9 mouse cellular contexts compared by ENCODE assay signal in the genomic region with DNA sequence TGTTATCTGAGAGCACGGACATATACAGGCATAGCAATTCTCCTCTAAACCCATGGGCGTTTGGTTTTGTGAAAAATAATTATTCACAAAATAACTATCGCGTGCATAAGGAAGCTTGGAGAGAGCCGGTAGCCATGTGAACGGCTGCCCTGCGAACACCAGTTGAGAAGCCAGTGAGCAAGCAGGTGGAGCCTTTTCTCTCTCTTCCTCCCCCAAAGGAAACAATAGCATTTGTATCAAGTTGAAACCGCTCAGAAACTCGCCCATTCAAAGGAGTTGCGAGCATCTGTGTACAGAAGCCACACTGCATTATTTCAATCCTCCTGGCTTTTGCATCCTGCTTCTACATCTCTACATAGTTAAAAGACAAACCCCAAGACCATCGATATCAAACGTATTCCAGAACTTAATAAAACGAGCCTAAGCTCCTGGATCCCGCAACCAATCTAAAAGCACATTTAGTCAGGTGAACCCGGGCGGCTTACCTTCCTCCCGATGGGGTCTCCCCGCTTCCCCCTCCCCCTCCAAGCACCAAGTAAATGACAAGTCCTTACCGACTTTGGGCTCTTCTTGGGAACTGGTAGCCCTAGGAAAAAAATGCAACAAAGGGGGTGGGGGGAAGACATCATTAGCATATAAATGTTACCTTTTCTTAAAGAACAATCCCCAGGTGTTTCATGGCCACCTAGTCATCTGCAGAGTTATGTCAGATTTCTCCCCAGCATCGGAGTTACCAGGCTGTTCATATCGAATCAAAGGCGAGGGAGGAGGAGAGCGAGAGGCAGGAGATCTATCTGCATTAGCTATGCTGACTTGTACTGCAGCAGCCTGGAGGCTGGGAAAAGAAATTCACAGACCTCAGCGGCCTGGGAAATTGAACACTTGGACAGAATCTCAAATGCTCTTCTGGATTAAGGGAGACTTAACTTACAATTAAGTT.
DNase-seq lines count a peak whose midpoint lies in the region; ATAC-seq lines count a peak whose summit lies in the region.
"Had no signal": no experiment of that assay in that cellular context is flagged by ENCODE, and none has a peak within 500 bp of the region (broad histone marks: within the 10 kb centered on the region; RNA-seq: fewer than 3 reads in every experiment).

No protein-coding gene starts in this region.

- 8% methylated on average over 24 of the region's 24 CpGs for WGBS in kidney, embryonic 16.5 days
- WGBS in hindbrain, embryonic 14.5 days, result 6% methylated on average over 24 of the region's 24 CpGs
- WGBS in neural tube, embryonic 11.5 days, result 11% methylated on average over 24 of the region's 24 CpGs

- H3K27me3 ChIP-seq in kidney, embryonic 16.5 days (ENCODE audit: insufficient read depth, low read length), result no peaks in the 10 kb centered on the region
- H3K27me3 ChIP-seq in hindbrain, embryonic 14.5 days (ENCODE audit: control insufficient read depth, insufficient read depth, low read length), result no peaks in the 10 kb centered on the region
- H3K27me3 ChIP-seq in neural tube, embryonic 11.5 days (ENCODE audit: control insufficient read depth, insufficient read depth, low read length), result 0 out of 2 replicates have a peak, but pooled peaks cover 2% of the 10 kb centered on the region
- H3K27me3 ChIP-seq: Patski had no signal

- no peaks in the 10 kb centered on the region for H3K36me3 ChIP-seq in kidney, embryonic 16.5 days (ENCODE audit: insufficient read depth, low read length)
- no peaks in the 10 kb centered on the region for H3K36me3 ChIP-seq in hindbrain, embryonic 14.5 days (replicated peaks; ENCODE audit: control insufficient read depth, insufficient read depth)
- no peaks in the 10 kb centered on the region for H3K36me3 ChIP-seq in neural tube, embryonic 11.5 days (ENCODE audit: control insufficient read depth, insufficient read depth, low read length)

- H3K4me3 ChIP-seq in kidney, embryonic 16.5 days (ENCODE audit: low read length), result peak overlapping the region; percentile 31
- peak overlapping the region; percentile 33 for H3K4me3 ChIP-seq in hindbrain, embryonic 14.5 days (replicated peaks; ENCODE audit: low read length)
- H3K4me3 ChIP-seq in neural tube, embryonic 11.5 days (ENCODE audit: low read depth, low read length), result peak overlapping the region; percentile 10; the same call in 1 of the 2 replicates

- ATAC-seq in kidney, embryonic 16.5 days (ENCODE audit: low FRiP score, low TSS enrichment), result no peak
- ATAC-seq in hindbrain, embryonic 14.5 days (ENCODE audit: low FRiP score), result peak; percentile 65; the same call in 1 of the 2 replicates
- ATAC-seq in neural tube, embryonic 11.5 days (ENCODE audit: insufficient read depth, low FRiP score, low TSS enrichment), result no peak
- ATAC-seq: Patski had no signal

- H3K9me3 ChIP-seq in kidney, embryonic 16.5 days (ENCODE audit: low read length), result no peaks in the 10 kb centered on the region
- H3K9me3 ChIP-seq in hindbrain, embryonic 14.5 days (ENCODE audit: control insufficient read depth, low read length), result no peaks in the 10 kb centered on the region
- H3K9me3 ChIP-seq in neural tube, embryonic 11.5 days (ENCODE audit: control insufficient read depth, low read length), result no peaks in the 10 kb centered on the region

- peak overlapping the region; percentile 52 for H3K4me2 ChIP-seq in kidney, embryonic 16.5 days (replicated peaks; ENCODE audit: low read depth, low read length)
- peak overlapping the region; percentile 61 for H3K4me2 ChIP-seq in hindbrain, embryonic 14.5 days (replicated peaks)
- peak overlapping the region; percentile 33 for H3K4me2 ChIP-seq in neural tube, embryonic 11.5 days (ENCODE audit: low read depth)

- H3K27ac ChIP-seq in kidney, embryonic 16.5 days (ENCODE audit: low read length), result no peak overlapping the region
- peak overlapping the region; percentile 77 for H3K27ac ChIP-seq in hindbrain, embryonic 14.5 days
- H3K27ac ChIP-seq in neural tube, embryonic 11.5 days (ENCODE audit: low read depth, low read length), result no peak overlapping the region

- no peak for DNase-seq in kidney, postnatal 14 days
- peak; percentile 58 for DNase-seq in embryo, embryonic 10.5 days (ENCODE audit: low spot score)
- peak; percentile 54 for DNase-seq in hindbrain, embryonic 14.5 days (ENCODE audit: low spot score)
- DNase-seq in neural tube, embryonic 11.5 days (ENCODE audit: low spot score), result peak; percentile 28
- DNase-seq in adrenal gland, adult (ENCODE audit: inconsistent age in 2 of 2, low spot score in 1 of 2), result no peak
- no peak for DNase-seq in yolk sac, embryonic 10.5 days (ENCODE audit: low spot score)
- DNase-seq in spleen, postnatal 36 days (ENCODE audit: low spot score in 2 of 2), result no peak

- H3K9ac ChIP-seq in kidney, embryonic 16.5 days (replicated peaks; ENCODE audit: low read length), result peak overlapping the region; percentile 33; the same call in 1 of the 2 replicates
- peak overlapping the region; percentile 60 for H3K9ac ChIP-seq in hindbrain, embryonic 14.5 days
- H3K9ac ChIP-seq in neural tube, embryonic 11.5 days (ENCODE audit: low read length), result no peak overlapping the region

- H3K4me1 ChIP-seq in kidney, embryonic 16.5 days (ENCODE audit: insufficient read depth, low read length), result peaks cover 32% of the 10 kb centered on the region
- H3K4me1 ChIP-seq in hindbrain, embryonic 14.5 days (replicated peaks; ENCODE audit: control insufficient read depth, insufficient read depth, low read length), result peaks cover 45% of the 10 kb centered on the region
- peaks cover 24% of the 10 kb centered on the region; the same call in 1 of the 2 replicates for H3K4me1 ChIP-seq in neural tube, embryonic 11.5 days (ENCODE audit: control insufficient read depth, insufficient read depth, low read length)

Comparison
In these comparisons a context has a peak if more than half of its experiments do, and no peak if none do; other contexts are left out.
1. DNase-seq: peak in embryo, embryonic 10.5 days (single experiment), hindbrain, embryonic 14.5 days (single experiment) and neural tube, embryonic 11.5 days (single experiment); none in kidney, postnatal 14 days (single experiment), adrenal gland, adult (0 of 2), yolk sac, embryonic 10.5 days (single experiment) and spleen, postnatal 36 days (0 of 2).
2. Peak in every context shown above with its lines, with median percentiles within 50 percentile points of each other: H3K4me2 ChIP-seq and H3K4me3 ChIP-seq.